Mouse (Mus musculus) ES-E14 (cell line): ENCODE results near the gene Gbx2. TPM values are rescaled to one million over a fixed set of nuclear protein-coding genes. Genes with fewer than 3 reads are reported as not detected.

ENCODE experiments used
- DNase-seq: peaks from one replicate; pipeline ENCODE4 v3.0.0-alpha.2; 2013; ENCODE audit warnings: low read depth, low spot score
- H3K27ac ChIP-seq: 2 replicates; pipeline ENCODE4 v1.5.1; 2012; ENCODE audit warnings: low read depth, mild to moderate bottlenecking, low read length, moderate library complexity, mixed read lengths; ENCODE audit not compliant: poor library complexity, insufficient read depth, severe bottlenecking
- H3K36me3 ChIP-seq: 2 replicates; pipeline ENCODE4 v1.6.1; 2012; ENCODE audit warnings: mild to moderate bottlenecking, low read length, moderate library complexity, mixed read lengths; ENCODE audit not compliant: control insufficient read depth, poor library complexity, insufficient read depth, severe bottlenecking
- H3K4me1 ChIP-seq, 2 experiments: fragments of 150-350 bp in 1 of 2; sonication (generic) in 1 of 2; 2 replicates each; pipeline ENCODE4 v1.6.1; 2012; ENCODE audit warnings: low read length in 2 of 2, mild to moderate bottlenecking in 1 of 2, mixed read lengths in 1 of 2; ENCODE audit not compliant: control insufficient read depth in 2 of 2, insufficient read depth in 2 of 2, poor library complexity in 1 of 2
- H3K4me3 ChIP-seq, 2 experiments: fragments of 150-350 bp in 1 of 2; sonication (generic) in 1 of 2; 2 replicates each; pipeline ENCODE4 v1.5.1; 2012; ENCODE audit warnings: low read length in 2 of 2, low read depth in 1 of 2, mild to moderate bottlenecking in 1 of 2, mixed read lengths in 1 of 2; ENCODE audit not compliant: insufficient read depth in 1 of 2, poor library complexity in 1 of 2, severe bottlenecking in 1 of 2
- H3K9ac ChIP-seq: 2 replicates; pipeline ENCODE4 v1.6.1; 2012; ENCODE audit warnings: low read depth, mild to moderate bottlenecking, low read length, mixed read lengths; ENCODE audit not compliant: poor library complexity, insufficient read depth, severe bottlenecking
- H3K9me3 ChIP-seq: fragments of 150-350 bp; sonication (generic); 2 replicates; pipeline ENCODE4 v1.6.1; 2012; ENCODE audit warnings: low read depth, mild to moderate bottlenecking, low read length; ENCODE audit not compliant: control insufficient read depth, insufficient read depth
- CHD2 ChIP-seq: IDR thresholded peaks from 2 replicates; pipeline ENCODE4 v1.6.1; 2014; ENCODE audit warnings: mild to moderate bottlenecking, low read depth, low read length, inconsistent platforms
- HCFC1 ChIP-seq: IDR thresholded peaks from 2 replicates; pipeline ENCODE4 v1.6.1; 2012; ENCODE audit warnings: low read length, inconsistent platforms, borderline replicate concordance; ENCODE audit not compliant: insufficient read depth
- MAFK ChIP-seq: IDR thresholded peaks from 2 replicates; pipeline ENCODE4 v1.6.1; 2014; ENCODE audit warnings: mild to moderate bottlenecking, low read depth, low read length, inconsistent platforms; ENCODE audit not compliant: insufficient read depth
- ZC3H11A ChIP-seq: IDR thresholded peaks from 2 replicates; pipeline ENCODE4 v1.6.1; 2012; ENCODE audit warnings: low read depth, mild to moderate bottlenecking, inconsistent platforms, low read length, borderline replicate concordance
- ZNF384 ChIP-seq: IDR thresholded peaks from 2 replicates; pipeline ENCODE4 v1.6.1; 2012; ENCODE audit warnings: low read depth, low read length, inconsistent platforms
- in situ Hi-C, 2 experiments: fragments of 600-800 bp; cut with MboI; formaldehyde crosslinking; loops; one replicate each; pipeline ENCODE4 v1.15.1; 2025; ENCODE audit warnings: low sequenced_read_pairs in 2 of 2, inconsistent platforms in 1 of 2; ENCODE audit not compliant: unreplicated experiment in 2 of 2
- total RNA-seq: library from RNA; depleted of rRNA; stranded (reverse); fragments of 300-350 nt; gene quantifications from 2 replicates; pipeline ENCODE4 v1.2.3, GENCODE M21; 2012

Gbx2 gene
- total RNA-seq, 1 experiment, result 27.9 TPM

DNA sequence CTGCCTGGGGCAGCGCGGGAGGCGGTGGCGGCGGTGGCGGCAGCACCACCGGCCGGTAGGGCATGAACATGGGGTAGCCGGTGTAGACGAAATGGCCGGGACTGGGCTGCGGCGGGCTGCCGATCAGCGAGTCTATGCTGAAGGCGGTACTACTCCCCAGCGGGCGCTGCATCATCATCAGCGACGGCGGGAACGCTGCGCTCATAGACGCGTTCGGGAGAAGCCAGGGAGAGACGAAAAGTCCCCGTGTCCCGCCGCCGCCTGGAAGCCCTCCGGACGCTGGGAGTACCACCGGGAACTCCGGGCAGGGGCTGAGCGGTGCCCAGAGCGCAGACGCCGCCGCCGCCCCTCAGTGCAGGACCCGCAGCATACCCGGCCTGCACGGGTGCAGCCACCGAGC is 428 bp downstream of the Gbx2 start:
- H3K27ac ChIP-seq, result peak overlapping the region; percentile 30
- TF ChIP-seq CHD2 (no peak), MAFK (no peak), HCFC1 (no peak), ZNF384 (no peak), ZC3H11A (no peak)
- H3K9ac ChIP-seq, result peak overlapping the region; percentile 87
- in situ Hi-C loops, result loop anchor here in 1 of 2 experiments (25.0 kb wide), 1 partner anchor 168 kb away; no protein-coding TSS in a partner anchor
- H3K4me3 ChIP-seq, result peak overlapping the region; percentile 84 to 88
- H3K9me3 ChIP-seq, result no peaks in the 10 kb centered on the region
- no peak for DNase-seq
- peaks cover 2 to 14% of the 10 kb centered on the region in 2 experiments for H3K4me1 ChIP-seq
- H3K36me3 ChIP-seq, result peaks cover 17% of the 10 kb centered on the region

GRCm38 (mm10) chr1:89929721-89930505 is 1.1 kb downstream of the Gbx2 start:
- H3K27ac ChIP-seq, result peak overlapping the region; percentile 30; the same call in 1 of the 2 replicates
- TF ChIP-seq ZC3H11A (no peak), MAFK (no peak), HCFC1 (no peak), CHD2 (no peak), ZNF384 (no peak)
- DNase-seq, result no peak
- H3K9me3 ChIP-seq, result no peaks in the 10 kb centered on the region
- peak overlapping the region; percentile 84 to 88 for H3K4me3 ChIP-seq
- H3K9ac ChIP-seq, result peak overlapping the region; percentile 87
- in situ Hi-C loops, result loop anchor here in 1 of 2 experiments (25.0 kb wide), 1 partner anchor 168 kb away; no protein-coding TSS in a partner anchor
- H3K36me3 ChIP-seq, result peaks cover 17% of the 10 kb centered on the region
- peaks cover 2 to 13% of the 10 kb centered on the region in 2 experiments; a peak in 3 of 4 replicates for H3K4me1 ChIP-seq

- peak overlapping the region; percentile 38; the same call in 1 of the 2 replicates for H3K9ac ChIP-seq
- peaks cover 15% of the 10 kb centered on the region for H3K36me3 ChIP-seq
- H3K4me1 ChIP-seq, result peaks cover 3 to 18% of the 10 kb centered on the region in 2 experiments; a peak in 3 of 4 replicates
- TF ChIP-seq ZC3H11A (no peak), CHD2 (no peak), ZNF384 (no peak), HCFC1 (no peak), MAFK (no peak)
- no peak overlapping the region for H3K27ac ChIP-seq
- in situ Hi-C loops, result loop anchor here in 1 of 2 experiments (25.0 kb wide), 1 partner anchor 167 kb away; no protein-coding TSS in a partner anchor
- H3K9me3 ChIP-seq, result no peaks in the 10 kb centered on the region
- peak overlapping the region; percentile 84 to 88 for H3K4me3 ChIP-seq
- no peak for DNase-seq
These were observed 1.8 kb downstream of the Gbx2 start for GRCm38 (mm10) chr1:89929181-89929580.

GRCm38 (mm10) chr1:89928676-89929075 is 2.3 kb downstream of the Gbx2 start:
- DNase-seq, result no peak
- Histone ChIP-seq H3K36me3 (peaks cover 15% of the 10 kb centered on the region), H3K4me1 (peaks cover 6 to 18% of the 10 kb centered on the region in 2 experiments; a peak in 3 of 4 replicates), H3K9me3 (no peaks in the 10 kb centered on the region), H3K9ac (peak overlapping the region; percentile 38; the same call in 1 of the 2 replicates), H3K27ac (no peak overlapping the region), H3K4me3 (peak overlapping the region; percentile 84 to 88; a peak in 3 of 4 replicates)
- in situ Hi-C loops, result loop anchor here in 1 of 2 experiments (25.0 kb wide), 1 partner anchor 166 kb away; no protein-coding TSS in a partner anchor
- TF ChIP-seq MAFK, result no peak
- no peak for TF ChIP-seq HCFC1
- TF ChIP-seq CHD2, result no peak
- TF ChIP-seq ZC3H11A, result no peak
- TF ChIP-seq ZNF384, result no peak
